Mouse (Mus musculus): ENCODE data around the gene Ifnlr1.

- no peak for TF ChIP-seq CTCF (conservative IDR thresholded peaks at IDR 0.05; ENCODE audit: insufficient read depth, insufficient read length, low read depth, low read length)
- TF ChIP-seq POLR2A (IDR thresholded peaks at IDR 0.05; ENCODE audit: low read depth, low read length), result no peak
Observed at GRCm38 (mm10) chr4:135686568-135686953, 474 bp downstream of the Ifnlr1 start.
